Mouse (Mus musculus): ENCODE data around the gene Gtf2h5. TPM values are rescaled to one million over a fixed set of nuclear protein-coding genes. Genes with fewer than 3 reads are reported as not detected.
A peak's percentile ranks its signal among the peaks of the same experiment; 100 is the strongest.

The Gtf2h5 gene
- polyA plus RNA-seq (2016; fragmentation: Nextera tagmentation; extraction: Ambion mirVana), result 166 and 173 TPM in 2 replicates

- peaks cover 28% of the 10 kb centered on the region for H3K36me3 ChIP-seq
- no peaks in the 10 kb centered on the region for H3K9me3 ChIP-seq (replicated peaks)
- H3K4me3 ChIP-seq, result peak within 1 kb of the TSS; percentile 76
- peak within 1 kb of the TSS; percentile 85 for H3K27ac ChIP-seq
- DNase-seq (ENCODE audit: low spot score), result peak; percentile 98
- under 1% methylated on average over 69 of the region's 70 CpGs for WGBS
- H3K27me3 ChIP-seq (ENCODE audit: low read depth, poor library complexity, severe bottlenecking), result 0 out of 2 replicates have a peak, but pooled peaks cover 5% of the 10 kb centered on the region
- H3K4me1 ChIP-seq, result peaks cover 13% of the 10 kb centered on the region; the same call in 1 of the 2 replicates
Measured at GRCm38 (mm10) chr17:6079287-6080122, at the start of gene Gtf2h5, which contains the start of gene Serac1. TSS of gene Gtf2h5 (plus strand) at chr17:6079786. TSS of gene Serac1 (minus strand) at chr17:6079741.

GRCm38 (mm10) chr17:6035661-6036060, 43.9 kb upstream of the Gtf2h5 start:
- peaks cover 3% of the 10 kb centered on the region; the same call in 1 of the 2 replicates for H3K27me3 ChIP-seq (ENCODE audit: low read depth, poor library complexity, severe bottlenecking)
- H3K9me3 ChIP-seq (replicated peaks), result no peaks in the 10 kb centered on the region
- no peaks in the 10 kb centered on the region for H3K4me1 ChIP-seq
- H3K4me3 ChIP-seq, result no peak overlapping the region
- no peak for DNase-seq (ENCODE audit: low spot score)
- 62% methylated on average over 8 of the region's 8 CpGs for WGBS
- H3K27ac ChIP-seq, result no peak overlapping the region
- no peaks in the 10 kb centered on the region for H3K36me3 ChIP-seq

GRCm38 (mm10) chr17:6036458-6036857, 43.1 kb upstream of the Gtf2h5 start:
- DNase-seq (ENCODE audit: low spot score), result no peak
- Histone ChIP-seq H3K27me3 (ENCODE audit: low read depth, poor library complexity, severe bottlenecking) (peaks cover 3% of the 10 kb centered on the region; the same call in 1 of the 2 replicates), H3K27ac (no peak overlapping the region), H3K9me3 (replicated peaks) (no peaks in the 10 kb centered on the region), H3K4me1 (no peaks in the 10 kb centered on the region), H3K4me3 (no peak overlapping the region), H3K36me3 (no peaks in the 10 kb centered on the region)
- 91% methylated on average over 8 of the region's 8 CpGs for WGBS

- H3K27ac ChIP-seq, result no peak overlapping the region
- no peak for DNase-seq (ENCODE audit: low spot score)
- 91% methylated on average over 11 of the region's 11 CpGs for WGBS
- no peak overlapping the region for H3K4me3 ChIP-seq
- no peaks in the 10 kb centered on the region; the same call in 1 of the 2 replicates for H3K36me3 ChIP-seq
- H3K9me3 ChIP-seq (replicated peaks), result no peaks in the 10 kb centered on the region
- peaks cover 3% of the 10 kb centered on the region; the same call in 1 of the 2 replicates for H3K27me3 ChIP-seq (ENCODE audit: low read depth, poor library complexity, severe bottlenecking)
- no peaks in the 10 kb centered on the region for H3K4me1 ChIP-seq
Measured at GRCm38 (mm10) chr17:6036872-6037271, 42.7 kb upstream of the Gtf2h5 start.

GRCm38 (mm10) chr17:6037507-6037906, 42.1 kb upstream of the Gtf2h5 start:
- Histone ChIP-seq H3K27ac (no peak overlapping the region), H3K4me1 (no peaks in the 10 kb centered on the region), H3K4me3 (no peak overlapping the region), H3K9me3 (replicated peaks) (no peaks in the 10 kb centered on the region), H3K27me3 (ENCODE audit: low read depth, poor library complexity, severe bottlenecking) (peaks cover 3% of the 10 kb centered on the region; the same call in 1 of the 2 replicates), H3K36me3 (no peaks in the 10 kb centered on the region; the same call in 1 of the 2 replicates)
- WGBS, result 91% methylated on average over 10 of the region's 10 CpGs
- DNase-seq (ENCODE audit: low spot score), result no peak

GRCm38 (mm10) chr17:6052801-6053200, 26.8 kb upstream of the Gtf2h5 start:
- DNase-seq (ENCODE audit: low spot score), result no peak
- H3K9me3 ChIP-seq (replicated peaks), result no peaks in the 10 kb centered on the region
- no peak overlapping the region for H3K4me3 ChIP-seq
- WGBS, result 80% methylated on average over 4 of the region's 4 CpGs
- no peaks in the 10 kb centered on the region for H3K4me1 ChIP-seq
- no peak overlapping the region for H3K27ac ChIP-seq
- no peaks in the 10 kb centered on the region; the same call in 1 of the 2 replicates for H3K36me3 ChIP-seq
- no peaks in the 10 kb centered on the region for H3K27me3 ChIP-seq (ENCODE audit: low read depth, poor library complexity, severe bottlenecking)

GRCm38 (mm10) chr17:6054934-6055355, 24.6 kb upstream of the Gtf2h5 start:
- Histone ChIP-seq H3K27ac (no peak overlapping the region), H3K4me1 (no peaks in the 10 kb centered on the region), H3K27me3 (ENCODE audit: low read depth, poor library complexity, severe bottlenecking) (no peaks in the 10 kb centered on the region), H3K9me3 (replicated peaks) (no peaks in the 10 kb centered on the region), H3K36me3 (no peaks in the 10 kb centered on the region), H3K4me3 (no peak overlapping the region)
- peak; percentile 58 for DNase-seq (ENCODE audit: low spot score)
- WGBS, result 27% methylated on average over 5 of the region's 5 CpGs

GRCm38 (mm10) chr17:6062793-6063192, 16.8 kb upstream of the Gtf2h5 start:
- H3K4me3 ChIP-seq, result no peak overlapping the region
- DNase-seq (ENCODE audit: low spot score), result no peak
- 81% methylated on average over 8 of the region's 8 CpGs for WGBS
- peaks cover 26% of the 10 kb centered on the region for H3K36me3 ChIP-seq
- H3K27ac ChIP-seq, result no peak overlapping the region
- H3K27me3 ChIP-seq (ENCODE audit: low read depth, poor library complexity, severe bottlenecking), result no peaks in the 10 kb centered on the region
- H3K9me3 ChIP-seq (replicated peaks), result no peaks in the 10 kb centered on the region
- H3K4me1 ChIP-seq, result no peaks in the 10 kb centered on the region

GRCm38 (mm10) chr17:6063532-6063931, 16.1 kb upstream of the Gtf2h5 start:
- peaks cover 26% of the 10 kb centered on the region for H3K36me3 ChIP-seq
- no peaks in the 10 kb centered on the region for H3K9me3 ChIP-seq (replicated peaks)
- no peak for DNase-seq (ENCODE audit: low spot score)
- no peak overlapping the region for H3K4me3 ChIP-seq
- WGBS, result 91% methylated on average over 5 of the region's 5 CpGs
- no peak overlapping the region for H3K27ac ChIP-seq
- no peaks in the 10 kb centered on the region for H3K4me1 ChIP-seq
- H3K27me3 ChIP-seq (ENCODE audit: low read depth, poor library complexity, severe bottlenecking), result no peaks in the 10 kb centered on the region

- Histone ChIP-seq H3K27me3 (ENCODE audit: low read depth, poor library complexity, severe bottlenecking) (no peaks in the 10 kb centered on the region), H3K27ac (no peak overlapping the region), H3K4me1 (no peaks in the 10 kb centered on the region), H3K9me3 (replicated peaks) (no peaks in the 10 kb centered on the region), H3K4me3 (no peak overlapping the region), H3K36me3 (peaks cover 40% of the 10 kb centered on the region)
- no peak for DNase-seq (ENCODE audit: low spot score)
- WGBS, result 88% methylated on average over 2 of the region's 2 CpGs
Measured at GRCm38 (mm10) chr17:6066021-6066420, 13.6 kb upstream of the Gtf2h5 start.

- Histone ChIP-seq H3K27ac (no peak overlapping the region), H3K4me1 (no peaks in the 10 kb centered on the region), H3K36me3 (peaks cover 43% of the 10 kb centered on the region), H3K9me3 (replicated peaks) (no peaks in the 10 kb centered on the region), H3K27me3 (ENCODE audit: low read depth, poor library complexity, severe bottlenecking) (no peaks in the 10 kb centered on the region), H3K4me3 (no peak overlapping the region)
- no peak for DNase-seq (ENCODE audit: low spot score)
- 97% methylated on average over 7 of the region's 7 CpGs for WGBS
Measured at GRCm38 (mm10) chr17:6067613-6068012, 12.0 kb upstream of the Gtf2h5 start.

GRCm38 (mm10) chr17:6069866-6070265, 9.7 kb upstream of the Gtf2h5 start:
- no peak for DNase-seq (ENCODE audit: low spot score)
- Histone ChIP-seq H3K4me3 (no peak overlapping the region), H3K4me1 (no peaks in the 10 kb centered on the region), H3K27me3 (ENCODE audit: low read depth, poor library complexity, severe bottlenecking) (no peaks in the 10 kb centered on the region), H3K9me3 (replicated peaks) (no peaks in the 10 kb centered on the region), H3K27ac (no peak overlapping the region), H3K36me3 (peaks cover 51% of the 10 kb centered on the region)
- 94% methylated on average over 6 of the region's 6 CpGs for WGBS

- Histone ChIP-seq H3K9me3 (replicated peaks) (no peaks in the 10 kb centered on the region), H3K27me3 (ENCODE audit: low read depth, poor library complexity, severe bottlenecking) (0 out of 2 replicates have a peak, but pooled peaks cover under 1% of the 10 kb centered on the region), H3K36me3 (peaks cover 29% of the 10 kb centered on the region; the same call in 1 of the 2 replicates), H3K4me3 (no peak overlapping the region), H3K27ac (no peak overlapping the region), H3K4me1 (no peaks in the 10 kb centered on the region)
- DNase-seq (ENCODE audit: low spot score), result no peak
- WGBS, result 48% methylated on average over 7 of the region's 7 CpGs
Measured at GRCm38 (mm10) chr17:6073405-6073804, 6.2 kb upstream of the Gtf2h5 start.
